8 mouse cellular contexts compared by ENCODE assay signal in the genomic region with DNA sequence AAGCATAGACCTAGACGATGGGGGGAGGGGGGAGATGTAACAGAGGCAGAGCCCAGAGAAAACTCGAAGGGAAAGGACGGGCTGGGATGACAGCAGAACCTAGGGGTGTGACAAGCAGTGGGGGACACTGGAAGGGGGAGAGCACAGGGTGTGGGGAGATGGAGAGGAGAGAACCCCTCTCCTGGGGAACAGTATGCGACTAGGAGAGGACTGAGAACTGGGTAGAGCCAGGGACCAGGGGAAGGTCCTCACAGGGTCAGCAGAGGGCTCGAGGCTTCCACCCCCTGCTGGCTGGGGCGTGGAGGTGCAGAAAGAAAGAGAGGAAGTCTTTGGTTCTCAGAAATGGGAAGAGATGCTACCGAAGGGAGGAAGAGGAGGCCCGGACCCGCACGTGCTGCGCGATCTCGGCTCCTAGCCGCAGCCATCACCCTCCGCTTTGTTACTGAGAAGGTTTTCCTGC. TPM values are rescaled to one million over a fixed set of nuclear protein-coding genes. Genes with fewer than 3 reads are reported as not detected.
A peak's percentile ranks its signal among the peaks of the same experiment; 100 is the strongest.
DNase-seq lines count a peak whose midpoint lies in the region; ATAC-seq lines count a peak whose summit lies in the region.

No protein-coding gene starts in this region.

- no peak overlapping the region for H3K27ac ChIP-seq in heart, embryonic 16.5 days (ENCODE audit: low read length)
- H3K27ac ChIP-seq in limb, embryonic 13.5 days, result no peak overlapping the region
- H3K27ac ChIP-seq in midbrain, embryonic 13.5 days, result 0 out of 2 replicates have a peak overlapping the region, but pooled peaks have one; percentile 19

- H3K4me2 ChIP-seq in heart, embryonic 16.5 days (ENCODE audit: low read depth, low read length), result peak overlapping the region; percentile 36
- H3K4me2 ChIP-seq in limb, embryonic 13.5 days (replicated peaks), result peak overlapping the region; percentile 45
- peak overlapping the region; percentile 83 for H3K4me2 ChIP-seq in midbrain, embryonic 13.5 days (replicated peaks)

- peak overlapping the region; percentile 13; the same call in 1 of the 2 replicates for H3K4me3 ChIP-seq in heart, embryonic 16.5 days (ENCODE audit: low read length)
- H3K4me3 ChIP-seq in limb, embryonic 13.5 days, result peak overlapping the region; percentile 18; the same call in 1 of the 2 replicates
- H3K4me3 ChIP-seq in midbrain, embryonic 13.5 days (replicated peaks), result peak overlapping the region; percentile 28

- no peak overlapping the region for H3K9ac ChIP-seq in heart, embryonic 16.5 days (ENCODE audit: low read length)
- H3K9ac ChIP-seq in limb, embryonic 13.5 days, result no peak overlapping the region
- peak overlapping the region; percentile 44 for H3K9ac ChIP-seq in midbrain, embryonic 13.5 days (replicated peaks)

- H3K36me3 ChIP-seq in heart, embryonic 16.5 days (ENCODE audit: control insufficient read depth, insufficient read depth), result no peaks in the 10 kb centered on the region
- no peaks in the 10 kb centered on the region for H3K36me3 ChIP-seq in limb, embryonic 13.5 days
- no peaks in the 10 kb centered on the region for H3K36me3 ChIP-seq in midbrain, embryonic 13.5 days

- WGBS in heart, embryonic 16.5 days, result 2% methylated on average over 14 of the region's 15 CpGs
- under 1% methylated on average over 15 of the region's 15 CpGs for WGBS in limb, embryonic 13.5 days
- under 1% methylated on average over 15 of the region's 15 CpGs for WGBS in midbrain, embryonic 13.5 days

- no peaks in the 10 kb centered on the region for H3K9me3 ChIP-seq in heart, embryonic 16.5 days (replicated peaks; ENCODE audit: control insufficient read depth, low read length)
- H3K9me3 ChIP-seq in limb, embryonic 13.5 days, result no peaks in the 10 kb centered on the region
- no peaks in the 10 kb centered on the region for H3K9me3 ChIP-seq in midbrain, embryonic 13.5 days

- peaks cover 70% of the 10 kb centered on the region for H3K27me3 ChIP-seq in heart, embryonic 16.5 days (ENCODE audit: control insufficient read depth, insufficient read depth, low read length)
- peaks cover 81% of the 10 kb centered on the region for H3K27me3 ChIP-seq in limb, embryonic 13.5 days
- peaks cover 46% of the 10 kb centered on the region for H3K27me3 ChIP-seq in midbrain, embryonic 13.5 days

- ATAC-seq in heart, embryonic 16.5 days (replicated peaks; ENCODE audit: extremely low read depth, insufficient read depth, low FRiP score), result 0 out of 2 replicates have a peak, but pooled peaks have one; percentile 15
- ATAC-seq in limb, embryonic 13.5 days (ENCODE audit: low FRiP score, low read depth), result no peak
- no peak for ATAC-seq in midbrain, embryonic 13.5 days

- peak; percentile 25 for DNase-seq in gastrocnemius, adult 18-20 months (ENCODE audit: low spot score)
- no peak for DNase-seq in gastrocnemius, postnatal 25 days
- DNase-seq in MEL-GATA-1-ER (ENCODE audit: extremely low read depth, low read depth), result peak; percentile 66
- peak; percentile 84 for DNase-seq in embryo, embryonic 10.5 days (ENCODE audit: low spot score)
- peak; percentile 60 for DNase-seq in testis, postnatal 10 days (ENCODE audit: low spot score)

- peaks cover 13% of the 10 kb centered on the region for H3K4me1 ChIP-seq in heart, embryonic 16.5 days (ENCODE audit: control insufficient read depth, insufficient read depth, low read length)
- H3K4me1 ChIP-seq in limb, embryonic 13.5 days, result peaks cover 31% of the 10 kb centered on the region
- H3K4me1 ChIP-seq in midbrain, embryonic 13.5 days (replicated peaks), result peaks cover 44% of the 10 kb centered on the region

RNA-seq across cellular contexts. Expression of gene Pou2f2, which starts 1.8 kb away (rescaled TPM):
- total RNA-seq in gastrocnemius, adult 18-20 months (2021), result under 1 TPM; 0.07 to 0.09 TPM
- under 1 TPM; 0.08 to 0.21 TPM for total RNA-seq in gastrocnemius, postnatal 25 days (2021)
- polyA plus RNA-seq in heart, embryonic 16.5 days (2015; fragmentation: Nextera tagmentation; extraction: Ambion mirVana), result 0.42 and 0.58 TPM in 2 replicates
- 2.0 and 2.2 TPM in 2 replicates for polyA plus RNA-seq in limb, embryonic 13.5 days (2015; fragmentation: Nextera tagmentation; extraction: Ambion mirVana)
- 56.2 and 62.0 TPM in 2 replicates for polyA plus RNA-seq in midbrain, embryonic 13.5 days (2015; fragmentation: Nextera tagmentation; extraction: Ambion mirVana)

RNA-seq across cellular contexts. Expression of gene Dedd2, which starts 39.1 kb away (rescaled TPM):
- 1 to 10 TPM; 8.3 to 8.4 TPM for total RNA-seq in gastrocnemius, adult 18-20 months (2021)
- 1 to 10 TPM; 7.2 to 7.9 TPM for total RNA-seq in gastrocnemius, postnatal 25 days (2021)
- 8.3 and 8.6 TPM in 2 replicates for polyA plus RNA-seq in heart, embryonic 16.5 days (2015; fragmentation: Nextera tagmentation; extraction: Ambion mirVana)
- 10.2 and 10.5 TPM in 2 replicates for polyA plus RNA-seq in limb, embryonic 13.5 days (2015; fragmentation: Nextera tagmentation; extraction: Ambion mirVana)
- 12.5 and 13.3 TPM in 2 replicates for polyA plus RNA-seq in midbrain, embryonic 13.5 days (2015; fragmentation: Nextera tagmentation; extraction: Ambion mirVana)

RNA-seq across cellular contexts. Expression of gene Zfp526, which starts 39.9 kb away (rescaled TPM):
- 1 to 10 TPM; 4.7 to 5.3 TPM for total RNA-seq in gastrocnemius, adult 18-20 months (2021)
- 1 to 10 TPM; 4.6 to 5.2 TPM for total RNA-seq in gastrocnemius, postnatal 25 days (2021)
- polyA plus RNA-seq in heart, embryonic 16.5 days (2015; fragmentation: Nextera tagmentation; extraction: Ambion mirVana), result 2.2 and 2.3 TPM in 2 replicates
- polyA plus RNA-seq in limb, embryonic 13.5 days (2015; fragmentation: Nextera tagmentation; extraction: Ambion mirVana), result 2.3 and 2.8 TPM in 2 replicates
- 2.2 and 2.6 TPM in 2 replicates for polyA plus RNA-seq in midbrain, embryonic 13.5 days (2015; fragmentation: Nextera tagmentation; extraction: Ambion mirVana)

RNA-seq across cellular contexts. Expression of gene Gsk3a, which starts 56.3 kb away (rescaled TPM):
- total RNA-seq in gastrocnemius, adult 18-20 months (2021), result 10 to 100 TPM; 83.2 to 83.8 TPM
- 10 to 100 TPM; 59.5 to 66.2 TPM for total RNA-seq in gastrocnemius, postnatal 25 days (2021)
- polyA plus RNA-seq in heart, embryonic 16.5 days (2015; fragmentation: Nextera tagmentation; extraction: Ambion mirVana), result 6.7 and 6.8 TPM in 2 replicates
- 11.9 and 13.0 TPM in 2 replicates for polyA plus RNA-seq in limb, embryonic 13.5 days (2015; fragmentation: Nextera tagmentation; extraction: Ambion mirVana)
- polyA plus RNA-seq in midbrain, embryonic 13.5 days (2015; fragmentation: Nextera tagmentation; extraction: Ambion mirVana), result 13.7 and 15.9 TPM in 2 replicates

Comparison
In these comparisons a context has a peak if more than half of its experiments do, and no peak if none do; other contexts are left out.
1. RNA of gene Pou2f2, which starts 1.8 kb away (polyA plus RNA-seq): 56.2 to 62.0 TPM in midbrain, embryonic 13.5 days; 2.0 to 2.2 TPM in limb, embryonic 13.5 days and 0.42 to 0.58 TPM in heart, embryonic 16.5 days; every median in the first group is over 10 times any median in the second.
2. Peak in every context shown above with its lines, with median percentiles within 50 percentile points of each other: H3K4me2 ChIP-seq and H3K4me3 ChIP-seq.